Comparison of ENCODE assay signal across 14 mouse cellular contexts in the genomic region with DNA sequence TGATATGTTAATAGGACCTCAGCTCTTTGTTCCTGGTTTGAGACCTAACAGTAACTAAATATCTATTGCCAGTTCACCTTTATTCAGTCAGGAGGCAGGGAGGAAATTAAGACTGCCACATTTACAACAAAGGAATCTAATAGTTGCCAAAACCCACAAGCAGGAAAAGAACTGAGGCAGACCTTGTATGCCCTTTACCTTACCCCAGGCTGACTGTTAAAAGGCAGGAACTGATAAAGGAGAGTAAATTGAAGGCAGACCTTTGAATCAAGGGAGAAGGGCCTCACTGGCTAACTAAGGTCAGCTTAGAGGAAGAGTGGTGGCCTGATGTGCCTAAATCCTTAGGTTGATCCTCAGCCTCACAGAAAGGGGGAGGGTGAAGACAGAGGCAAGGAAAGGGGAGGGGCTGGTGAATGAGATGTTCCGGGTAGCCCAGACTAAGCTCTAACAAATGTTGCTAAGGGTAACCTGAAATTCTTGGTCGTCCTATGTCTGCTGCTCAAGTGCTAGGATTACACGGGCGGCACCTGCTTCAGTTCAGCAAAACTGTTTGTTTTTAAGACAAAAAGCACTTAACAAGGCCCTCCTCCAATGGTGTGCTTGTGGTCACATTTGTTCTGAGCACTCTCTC. TPM values are rescaled to one million over a fixed set of nuclear protein-coding genes. Genes with fewer than 3 reads are reported as not detected.
A peak's percentile ranks its signal among the peaks of the same experiment; 100 is the strongest.
DNase-seq lines count a peak whose midpoint lies in the region; ATAC-seq and TF ChIP-seq lines count a peak whose summit lies in the region.
"Had no signal": no experiment of that assay in that cellular context is flagged by ENCODE, and none has a peak within 500 bp of the region (broad histone marks: within the 10 kb centered on the region; RNA-seq: fewer than 3 reads in every experiment).

No protein-coding gene starts in this region.

- no peak overlapping the region for H3K4me3 ChIP-seq in forebrain, embryonic 13.5 days
- no peak overlapping the region for H3K4me3 ChIP-seq in forebrain, embryonic 14.5 days (ENCODE audit: low read depth, low read length)
- no peak overlapping the region for H3K4me3 ChIP-seq in midbrain, embryonic 10.5 days
- H3K4me3 ChIP-seq in midbrain, embryonic 16.5 days (ENCODE audit: low read depth, low read length), result no peak overlapping the region
- H3K4me3 ChIP-seq in limb, embryonic 10.5 days, result no peak overlapping the region
- no peak overlapping the region for H3K4me3 ChIP-seq in stomach, postnatal 0 days (ENCODE audit: low read depth, low read length)
- H3K4me3 ChIP-seq: erythroblast, embryonic 14.5 days; limb, embryonic 15.5 days had no signal

- H3K4me2 ChIP-seq in forebrain, embryonic 13.5 days, result no peak overlapping the region
- no peak overlapping the region for H3K4me2 ChIP-seq in forebrain, embryonic 14.5 days (ENCODE audit: low read length)
- no peak overlapping the region for H3K4me2 ChIP-seq in midbrain, embryonic 16.5 days (ENCODE audit: low read length)
- H3K4me2 ChIP-seq in stomach, postnatal 0 days (replicated peaks; ENCODE audit: low read depth), result no peak overlapping the region
- H3K4me2 ChIP-seq: limb, embryonic 15.5 days had no signal

- no peak overlapping the region for H3K9ac ChIP-seq in forebrain, embryonic 13.5 days
- no peak overlapping the region for H3K9ac ChIP-seq in forebrain, embryonic 14.5 days (ENCODE audit: low read length)
- H3K9ac ChIP-seq in midbrain, embryonic 16.5 days (ENCODE audit: low read depth, low read length), result no peak overlapping the region
- no peak overlapping the region for H3K9ac ChIP-seq in stomach, postnatal 0 days (ENCODE audit: low read length)
- H3K9ac ChIP-seq: limb, embryonic 15.5 days had no signal

- no peaks in the 10 kb centered on the region; the same call in 1 of the 2 replicates for H3K4me1 ChIP-seq in forebrain, embryonic 13.5 days
- peaks cover 2% of the 10 kb centered on the region; the same call in 1 of the 2 replicates for H3K4me1 ChIP-seq in forebrain, embryonic 14.5 days (ENCODE audit: control insufficient read depth, insufficient read depth, low read length)
- peaks cover 18% of the 10 kb centered on the region for H3K4me1 ChIP-seq in midbrain, embryonic 10.5 days
- H3K4me1 ChIP-seq in midbrain, embryonic 16.5 days (ENCODE audit: control insufficient read depth, insufficient read depth, low read length), result no peaks in the 10 kb centered on the region
- H3K4me1 ChIP-seq in limb, embryonic 10.5 days, result peaks cover 21% of the 10 kb centered on the region
- H3K4me1 ChIP-seq in stomach, postnatal 0 days (replicated peaks; ENCODE audit: control insufficient read depth, insufficient read depth), result no peaks in the 10 kb centered on the region; the same call in 1 of the 2 replicates

- ATAC-seq in forebrain, embryonic 13.5 days, result 0 out of 2 replicates have a peak, but pooled peaks have one; percentile 36
- ATAC-seq in forebrain, embryonic 14.5 days, result no peak
- ATAC-seq in midbrain, embryonic 16.5 days, result no peak
- peak; percentile 47 for ATAC-seq in stomach, postnatal 0 days (ENCODE audit: low FRiP score, low TSS enrichment)

- no peaks in the 10 kb centered on the region for H3K27me3 ChIP-seq in forebrain, embryonic 13.5 days
- no peaks in the 10 kb centered on the region for H3K27me3 ChIP-seq in forebrain, embryonic 14.5 days (replicated peaks; ENCODE audit: control insufficient read depth, insufficient read depth, low read length)
- H3K27me3 ChIP-seq in midbrain, embryonic 10.5 days (ENCODE audit: low read depth, poor library complexity, severe bottlenecking), result peaks cover 6% of the 10 kb centered on the region; the same call in 1 of the 2 replicates
- H3K27me3 ChIP-seq in midbrain, embryonic 16.5 days (ENCODE audit: control insufficient read depth, insufficient read depth, low read depth, low read length), result no peaks in the 10 kb centered on the region
- no peaks in the 10 kb centered on the region for H3K27me3 ChIP-seq in limb, embryonic 10.5 days (ENCODE audit: low read depth, poor library complexity, severe bottlenecking)
- no peaks in the 10 kb centered on the region for H3K27me3 ChIP-seq in stomach, postnatal 0 days (ENCODE audit: control insufficient read depth, insufficient read depth, low read length)
- H3K27me3 ChIP-seq: limb, embryonic 15.5 days had no signal

- no peaks in the 10 kb centered on the region for H3K9me3 ChIP-seq in forebrain, embryonic 13.5 days (replicated peaks)
- H3K9me3 ChIP-seq in forebrain, embryonic 14.5 days (replicated peaks; ENCODE audit: control insufficient read depth, low read length), result no peaks in the 10 kb centered on the region
- H3K9me3 ChIP-seq in midbrain, embryonic 10.5 days (replicated peaks), result no peaks in the 10 kb centered on the region
- H3K9me3 ChIP-seq in midbrain, embryonic 16.5 days (replicated peaks; ENCODE audit: control insufficient read depth, low read length, poor library complexity, severe bottlenecking), result no peaks in the 10 kb centered on the region
- H3K9me3 ChIP-seq in limb, embryonic 10.5 days (replicated peaks), result no peaks in the 10 kb centered on the region
- no peaks in the 10 kb centered on the region for H3K9me3 ChIP-seq in stomach, postnatal 0 days (ENCODE audit: control insufficient read depth, low read length)
- H3K9me3 ChIP-seq: limb, embryonic 15.5 days had no signal

- 7% methylated on average over 4 of the region's 4 CpGs for WGBS in forebrain, embryonic 13.5 days
- WGBS in forebrain, embryonic 14.5 days, result 5% methylated on average over 4 of the region's 4 CpGs
- WGBS in midbrain, embryonic 10.5 days, result 7% methylated on average over 4 of the region's 4 CpGs
- WGBS in midbrain, embryonic 16.5 days, result 4% methylated on average over 4 of the region's 4 CpGs
- 30% methylated on average over 4 of the region's 4 CpGs for WGBS in limb, embryonic 10.5 days
- WGBS in stomach, postnatal 0 days, result 31% methylated on average over 4 of the region's 4 CpGs

- TF ChIP-seq EP300 in stomach, postnatal 0 days (optimal IDR thresholded peaks at IDR 0.05), result no peak

- TF ChIP-seq CTCF in stomach, postnatal 0 days (IDR thresholded peaks at IDR 0.05; ENCODE audit: low read depth), result no peak

- H3K36me3 ChIP-seq in forebrain, embryonic 13.5 days (ENCODE audit: poor library complexity, severe bottlenecking), result no peaks in the 10 kb centered on the region
- H3K36me3 ChIP-seq in forebrain, embryonic 14.5 days (ENCODE audit: control insufficient read depth, insufficient read depth, low read length), result no peaks in the 10 kb centered on the region
- no peaks in the 10 kb centered on the region for H3K36me3 ChIP-seq in midbrain, embryonic 10.5 days
- H3K36me3 ChIP-seq in midbrain, embryonic 16.5 days (ENCODE audit: control insufficient read depth, insufficient read depth, low read length), result no peaks in the 10 kb centered on the region
- no peaks in the 10 kb centered on the region for H3K36me3 ChIP-seq in limb, embryonic 10.5 days
- no peaks in the 10 kb centered on the region for H3K36me3 ChIP-seq in stomach, postnatal 0 days (ENCODE audit: control insufficient read depth, insufficient read depth, low read length)
- H3K36me3 ChIP-seq: limb, embryonic 15.5 days had no signal

- no peak for DNase-seq in forebrain, embryonic 14.5 days (ENCODE audit: low spot score)
- no peak for DNase-seq in midbrain, embryonic 10.5 days (ENCODE audit: low spot score)
- DNase-seq in limb, embryonic 10.5 days (ENCODE audit: low spot score), result no peak
- peak; percentile 16 for DNase-seq in stomach, postnatal 0 days (ENCODE audit: low spot score)
- DNase-seq in gastrocnemius, postnatal 10 days, result no peak
- DNase-seq in cerebellum, adult 18-20 months, result no peak
- DNase-seq: adrenal gland, postnatal 36 days; heart, postnatal 36 days; kidney, postnatal 4 days; lung, postnatal 14 days had no signal

- no peak overlapping the region for H3K27ac ChIP-seq in forebrain, embryonic 13.5 days
- H3K27ac ChIP-seq in forebrain, embryonic 14.5 days (ENCODE audit: low read depth, low read length), result no peak overlapping the region
- peak overlapping the region; percentile 46; the same call in 1 of the 2 replicates for H3K27ac ChIP-seq in midbrain, embryonic 10.5 days (replicated peaks)
- H3K27ac ChIP-seq in midbrain, embryonic 16.5 days (ENCODE audit: low read length), result no peak overlapping the region
- peak overlapping the region; percentile 54; the same call in 1 of the 2 replicates for H3K27ac ChIP-seq in limb, embryonic 10.5 days
- peak overlapping the region; percentile 75 for H3K27ac ChIP-seq in stomach, postnatal 0 days (replicated peaks)
- H3K27ac ChIP-seq: limb, embryonic 15.5 days had no signal

RNA-seq across cellular contexts. Expression of a gene that starts 16.1 kb away (rescaled TPM):
- polyA plus RNA-seq in forebrain, embryonic 13.5 days (2015; fragmentation: Nextera tagmentation; extraction: Ambion mirVana), result 49.8 and 51.0 TPM in 2 replicates
- polyA plus RNA-seq in forebrain, embryonic 14.5 days (2014; fragmentation: Nextera tagmentation; extraction: Ambion mirVana), result 38.4 and 43.2 TPM in 2 replicates
- polyA plus RNA-seq in midbrain, embryonic 10.5 days (2016; fragmentation: Nextera tagmentation; extraction: Ambion mirVana), result 57.8 and 60.3 TPM in 2 replicates
- 38.7 and 42.6 TPM in 2 replicates for polyA plus RNA-seq in midbrain, embryonic 16.5 days (2015; fragmentation: Nextera tagmentation; extraction: Ambion mirVana)
- polyA plus RNA-seq in limb, embryonic 10.5 days (2016; fragmentation: Nextera tagmentation; extraction: Ambion mirVana), result 73.0 and 81.5 TPM in 2 replicates
- 56.5 and 56.8 TPM in 2 replicates for polyA plus RNA-seq in stomach, postnatal 0 days (2015; fragmentation: Nextera tagmentation; extraction: Ambion mirVana)
- 10 to 100 TPM; 44.9 to 51.3 TPM for total RNA-seq in gastrocnemius, postnatal 10 days (2021)

Comparison
In these comparisons a context has a peak if more than half of its experiments do, and no peak if none do; other contexts are left out.
1. ATAC-seq: peak in forebrain, embryonic 13.5 days (single experiment) and stomach, postnatal 0 days (single experiment); none in forebrain, embryonic 14.5 days (single experiment) and midbrain, embryonic 16.5 days (single experiment).
2. H3K27ac ChIP-seq: peak in midbrain, embryonic 10.5 days (single experiment), limb, embryonic 10.5 days (single experiment) and stomach, postnatal 0 days (single experiment); none in forebrain, embryonic 13.5 days (single experiment), forebrain, embryonic 14.5 days (single experiment) and midbrain, embryonic 16.5 days (single experiment).